In genomic region chr7:125393654-125394346, GRCm38 (mm10) we compare ENCODE assay signal across 8 mouse cellular contexts. TPM values are rescaled to one million over a fixed set of nuclear protein-coding genes. Genes with fewer than 3 reads are reported as not detected.
A peak's percentile ranks its signal among the peaks of the same experiment; 100 is the strongest.
DNase-seq lines count a peak whose midpoint lies in the region; ATAC-seq and TF ChIP-seq lines count a peak whose summit lies in the region.

No protein-coding gene starts in this region.

- no peaks in the 10 kb centered on the region for H3K36me3 ChIP-seq in embryonic facial prominence, embryonic 14.5 days (ENCODE audit: control insufficient read depth, insufficient read depth, low read length)
- no peaks in the 10 kb centered on the region for H3K36me3 ChIP-seq in kidney, embryonic 14.5 days (ENCODE audit: control insufficient read depth, insufficient read depth, low read length)
- no peaks in the 10 kb centered on the region for H3K36me3 ChIP-seq in limb, embryonic 14.5 days (ENCODE audit: control insufficient read depth, insufficient read depth, low read length)
- H3K36me3 ChIP-seq in midbrain, postnatal 0 days (ENCODE audit: insufficient read depth, low read length): no peaks in the 10 kb centered on the region

- no peaks in the 10 kb centered on the region for H3K27me3 ChIP-seq in embryonic facial prominence, embryonic 14.5 days (replicated peaks; ENCODE audit: control insufficient read depth, insufficient read depth, low read length)
- H3K27me3 ChIP-seq in kidney, embryonic 14.5 days (ENCODE audit: control insufficient read depth, insufficient read depth, low read length): no peaks in the 10 kb centered on the region
- H3K27me3 ChIP-seq in limb, embryonic 14.5 days (ENCODE audit: control insufficient read depth, insufficient read depth, low read length): no peaks in the 10 kb centered on the region
- no peaks in the 10 kb centered on the region for H3K27me3 ChIP-seq in midbrain, postnatal 0 days (ENCODE audit: insufficient read depth, low read length)

- ATAC-seq in embryonic facial prominence, embryonic 14.5 days (ENCODE audit: low read depth): peak; percentile 95
- ATAC-seq in kidney, embryonic 14.5 days (ENCODE audit: low FRiP score, low TSS enrichment): peak; percentile 94
- peak; percentile 93 for ATAC-seq in limb, embryonic 14.5 days (ENCODE audit: low FRiP score, low read depth)
- peak; percentile 90 for ATAC-seq in midbrain, postnatal 0 days (ENCODE audit: low FRiP score)

- H3K4me2 ChIP-seq in embryonic facial prominence, embryonic 14.5 days (ENCODE audit: low read depth, low read length): peak overlapping the region; percentile 74
- peak overlapping the region; percentile 82 for H3K4me2 ChIP-seq in kidney, embryonic 14.5 days (replicated peaks; ENCODE audit: low read depth, low read length)
- H3K4me2 ChIP-seq in limb, embryonic 14.5 days (replicated peaks; ENCODE audit: low read depth, low read length, severe bottlenecking): peak overlapping the region; percentile 91
- peak overlapping the region; percentile 71 for H3K4me2 ChIP-seq in midbrain, postnatal 0 days (ENCODE audit: low read depth, low read length, poor library complexity, severe bottlenecking)

- peak; percentile 93 for TF ChIP-seq CTCF in bone marrow, adult 2 months (IDR thresholded peaks at IDR 0.05; ENCODE audit: control insufficient read depth, insufficient read depth, low read length)
- peak; percentile 89 for TF ChIP-seq CTCF in midbrain, postnatal 0 days (IDR thresholded peaks at IDR 0.05)

- no peak for TF ChIP-seq POLR2A in bone marrow, adult 2 months (IDR thresholded peaks at IDR 0.05; ENCODE audit: borderline replicate concordance, control insufficient read depth, low read depth, low read length)
- TF ChIP-seq POLR2A in limb, embryonic 14.5 days (IDR thresholded peaks at IDR 0.05; ENCODE audit: borderline replicate concordance, extremely low read depth, insufficient read depth, insufficient read length): no peak

- H3K4me3 ChIP-seq in bone marrow, adult 2 months (replicated peaks; ENCODE audit: control insufficient read depth, low read depth, low read length): no peak overlapping the region
- H3K4me3 ChIP-seq in embryonic facial prominence, embryonic 14.5 days (ENCODE audit: low read depth, low read length): peak overlapping the region; percentile 40
- H3K4me3 ChIP-seq in kidney, embryonic 14.5 days (ENCODE audit: low read length): peak overlapping the region; percentile 40
- H3K4me3 ChIP-seq in limb, embryonic 14.5 days (replicated peaks; ENCODE audit: low read length): peak overlapping the region; percentile 44
- peak overlapping the region; percentile 38 for H3K4me3 ChIP-seq in midbrain, postnatal 0 days (ENCODE audit: low read depth, low read length)

- peak; percentile 79 for DNase-seq in A20 (ENCODE audit: low read depth, low spot score)
- DNase-seq in embryonic facial prominence, embryonic 14.5 days (ENCODE audit: low spot score): peak; percentile 98
- DNase-seq in heart, adult 9 months (ENCODE audit: low spot score in 2 of 2): peak; percentile 87 to 94
- DNase-seq in limb, embryonic 14.5 days (ENCODE audit: low spot score): peak; percentile 96
- DNase-seq in midbrain, postnatal 0 days (ENCODE audit: low spot score): peak; percentile 97
- DNase-seq in spleen, postnatal 10 days (ENCODE audit: low spot score in 2 of 2): peak; percentile 87 to 89

- H3K27ac ChIP-seq in bone marrow, adult 2 months (ENCODE audit: control insufficient read depth, insufficient read depth, low read depth, low read length, poor library complexity): no peak overlapping the region
- H3K27ac ChIP-seq in embryonic facial prominence, embryonic 14.5 days (replicated peaks; ENCODE audit: low read depth, low read length): peak overlapping the region; percentile 62
- H3K27ac ChIP-seq in kidney, embryonic 14.5 days (ENCODE audit: low read depth, low read length): no peak overlapping the region
- peak overlapping the region; percentile 86 for H3K27ac ChIP-seq in limb, embryonic 14.5 days (replicated peaks; ENCODE audit: low read depth, low read length)
- peak overlapping the region; percentile 65 for H3K27ac ChIP-seq in midbrain, postnatal 0 days (ENCODE audit: low read depth, low read length)

- no peaks in the 10 kb centered on the region for H3K9me3 ChIP-seq in embryonic facial prominence, embryonic 14.5 days (ENCODE audit: control insufficient read depth, low read length)
- H3K9me3 ChIP-seq in kidney, embryonic 14.5 days (ENCODE audit: control insufficient read depth, low read length): no peaks in the 10 kb centered on the region
- no peaks in the 10 kb centered on the region for H3K9me3 ChIP-seq in limb, embryonic 14.5 days (ENCODE audit: control insufficient read depth, low read length)
- no peaks in the 10 kb centered on the region for H3K9me3 ChIP-seq in midbrain, postnatal 0 days (ENCODE audit: low read length)

- WGBS in bone marrow, adult 2 months: 4% methylated on average over 33 of the region's 33 CpGs
- under 1% methylated on average over 18 of the region's 33 CpGs for WGBS in embryonic facial prominence, embryonic 14.5 days
- WGBS in kidney, embryonic 14.5 days: under 1% methylated on average over 33 of the region's 33 CpGs
- WGBS in limb, embryonic 14.5 days: under 1% methylated on average over 24 of the region's 33 CpGs
- 0% methylated on average over 33 of the region's 33 CpGs for WGBS in midbrain, postnatal 0 days

- no peaks in the 10 kb centered on the region for H3K4me1 ChIP-seq in bone marrow, adult 2 months (ENCODE audit: control insufficient read depth, insufficient read depth, low read length)
- H3K4me1 ChIP-seq in embryonic facial prominence, embryonic 14.5 days (ENCODE audit: control insufficient read depth, insufficient read depth, low read length): peaks cover 10% of the 10 kb centered on the region
- H3K4me1 ChIP-seq in kidney, embryonic 14.5 days (ENCODE audit: control insufficient read depth, insufficient read depth, low read length): no peaks in the 10 kb centered on the region
- H3K4me1 ChIP-seq in limb, embryonic 14.5 days (ENCODE audit: control insufficient read depth, insufficient read depth, low read length): peaks cover 11% of the 10 kb centered on the region
- no peaks in the 10 kb centered on the region for H3K4me1 ChIP-seq in midbrain, postnatal 0 days (ENCODE audit: insufficient read depth, low read length)

- peak overlapping the region; percentile 57 for H3K9ac ChIP-seq in embryonic facial prominence, embryonic 14.5 days (ENCODE audit: low read depth, low read length)
- peak overlapping the region; percentile 54 for H3K9ac ChIP-seq in kidney, embryonic 14.5 days (ENCODE audit: low read depth, low read length)
- H3K9ac ChIP-seq in limb, embryonic 14.5 days (ENCODE audit: low read depth, low read length, severe bottlenecking): peak overlapping the region; percentile 54
- peak overlapping the region; percentile 52; the same call in 1 of the 2 replicates for H3K9ac ChIP-seq in midbrain, postnatal 0 days (replicated peaks; ENCODE audit: low read length, poor library complexity, severe bottlenecking)

RNA-seq across cellular contexts. Expression of gene Kdm8, which starts 50.7 kb away (rescaled TPM):
- 1.5 and 2.5 TPM in 2 replicates for polyA plus RNA-seq in bone marrow, adult 2 months (2011; ENCODE audit: insufficient read depth, insufficient read length, low replicate concordance, missing spikeins)
- polyA plus RNA-seq in embryonic facial prominence, embryonic 14.5 days (2014; fragmentation: Nextera tagmentation; extraction: Ambion mirVana): 6.9 and 8.7 TPM in 2 replicates
- polyA plus RNA-seq in kidney, embryonic 14.5 days (2014; fragmentation: Nextera tagmentation; extraction: Ambion mirVana): 9.6 and 12.7 TPM in 2 replicates
- polyA plus RNA-seq in limb, embryonic 14.5 days (2012; rRNA removed): 11.1 and 13.9 TPM in 2 replicates
- 8.7 and 8.9 TPM in 2 replicates for polyA plus RNA-seq in limb, embryonic 14.5 days (2014; fragmentation: Nextera tagmentation; extraction: Ambion mirVana)
- 5.4 and 8.8 TPM in 2 replicates for total RNA-seq in midbrain, postnatal 0 days (2014; rRNA removed)
- 2.6 and 3.2 TPM in 2 replicates for polyA plus RNA-seq in midbrain, postnatal 0 days (2015; fragmentation: Nextera tagmentation; extraction: Ambion mirVana)

Comparison
In these comparisons a context has a peak if more than half of its experiments do, and no peak if none do; other contexts are left out.
1. H3K27ac ChIP-seq: peak in embryonic facial prominence, embryonic 14.5 days (single experiment), limb, embryonic 14.5 days (single experiment) and midbrain, postnatal 0 days (single experiment); none in bone marrow, adult 2 months (single experiment) and kidney, embryonic 14.5 days (single experiment).
2. Peak in every context shown above with its lines, with median percentiles within 50 percentile points of each other: DNase-seq, ATAC-seq, H3K4me2 ChIP-seq and H3K9ac ChIP-seq.